Mouse (Mus musculus): ENCODE measurements around the gene Slc6a17.

- TF ChIP-seq CTCF (conservative IDR thresholded peaks at IDR 0.05; ENCODE audit: low read length) (no peak), POU5F1 (IDR thresholded peaks at IDR 0.05; ENCODE audit: borderline replicate concordance, low read length) (no peak), NANOG (IDR thresholded peaks at IDR 0.05; ENCODE audit: borderline replicate concordance, low read length) (no peak)
Measured at GRCm38 (mm10) chr3:107491459-107491858, 26.4 kb downstream of the Slc6a17 start.
